Mouse (Mus musculus) lung, postnatal 0 days (tissue): Measurements from ENCODE around the gene Car15.

Experiments
- CTCF ChIP-seq: IDR thresholded peaks from 2 replicates; pipeline ENCODE4 v1.5.1; 2016; ENCODE audit warnings: antibody characterized with exemption, mild to moderate bottlenecking
- EP300 ChIP-seq: IDR thresholded peaks from 2 replicates; pipeline ENCODE4 v1.6.1; 2016; ENCODE audit warnings: antibody characterized with exemption, mild to moderate bottlenecking, control low read depth

DNA sequence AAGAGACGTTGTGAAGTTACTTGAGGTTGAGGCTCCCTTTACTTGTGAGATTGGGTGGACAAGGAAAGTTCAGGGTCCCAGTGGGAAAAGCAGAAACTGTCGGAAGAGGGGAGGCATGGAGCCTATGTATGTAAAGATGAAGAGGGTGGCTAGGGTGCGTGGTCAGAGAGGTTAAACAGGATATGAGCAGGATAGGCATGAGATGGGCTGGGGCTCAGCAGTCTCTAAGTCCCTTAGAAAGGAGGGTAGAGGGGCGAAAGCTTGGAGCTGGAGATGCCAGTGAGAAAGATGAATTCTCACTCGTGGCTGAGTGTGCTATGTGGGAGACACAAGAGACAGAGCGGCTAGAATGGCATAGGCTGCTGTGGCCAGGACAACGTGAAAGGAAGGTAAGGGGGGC, 5.3 kb downstream of the Car15 start, which contains the start of gene B830017H08Rik:
- TF ChIP-seq CTCF: no peak
- TF ChIP-seq EP300: no peak
